Mouse (Mus musculus): Measurements from ENCODE around the gene Hyal3. TPM values are rescaled to one million over a fixed set of nuclear protein-coding genes. Genes with fewer than 3 reads are reported as not detected.

Gene Hyal3
- polyA plus RNA-seq, 1 experiment: 1.1 TPM

DNA sequence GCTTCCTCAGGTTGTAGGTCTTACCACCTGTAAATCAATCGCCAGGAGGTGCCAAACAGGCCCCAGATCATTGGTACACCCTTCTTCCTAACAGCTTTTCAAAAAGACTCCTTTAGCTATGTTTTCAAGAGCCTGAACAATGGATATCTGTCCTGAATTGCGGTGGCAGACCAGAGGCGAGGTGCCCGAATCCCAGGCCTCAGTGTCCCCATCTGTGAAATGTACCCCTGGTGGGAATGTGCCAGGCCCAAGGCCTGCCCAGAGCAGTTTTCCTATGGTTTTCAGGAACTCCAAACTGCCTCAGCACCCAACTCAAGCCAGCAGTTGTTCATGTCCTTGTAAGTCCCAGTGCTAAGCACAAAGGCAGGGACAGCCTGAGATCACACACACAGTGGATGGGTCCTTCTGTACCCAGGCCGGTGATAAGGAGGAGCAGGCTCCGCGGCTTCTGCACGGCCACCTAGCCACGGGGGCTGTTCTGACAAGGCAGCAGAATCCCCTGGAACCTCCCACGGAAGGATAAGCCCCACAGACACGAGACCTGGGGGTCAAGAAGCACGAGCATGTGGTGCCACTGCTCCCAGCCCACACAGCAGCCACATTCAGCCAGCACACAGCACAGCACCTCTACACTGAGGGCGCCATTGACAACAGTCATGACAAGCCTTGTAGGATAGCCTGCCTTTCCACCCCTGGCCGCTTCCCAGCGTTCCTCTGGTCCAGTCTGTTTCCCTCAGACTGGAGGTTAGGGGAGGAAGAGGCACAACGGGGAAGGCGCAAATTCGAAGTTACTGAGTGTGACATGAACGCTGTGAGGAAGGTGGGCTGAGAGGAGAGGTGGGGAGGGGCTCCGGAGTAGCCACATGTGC lies 47.0 kb downstream of the Hyal3 start:
- no peak overlapping the region; the same call in 1 of the 2 replicates for H3K27ac ChIP-seq (ENCODE audit: insufficient read depth, low read length)
- no peak for DNase-seq
- 52% methylated on average over 20 of the region's 20 CpGs for WGBS
- H3K4me3 ChIP-seq (replicated peaks; ENCODE audit: insufficient read depth, low read depth, low read length): no peak overlapping the region
- peaks cover 50% of the 10 kb centered on the region for H3K4me1 ChIP-seq (ENCODE audit: control insufficient read depth, insufficient read depth, low read length)
- H3K27me3 ChIP-seq (ENCODE audit: control insufficient read depth, insufficient read depth, low read length): no peaks in the 10 kb centered on the region
- no peak for TF ChIP-seq CTCF (IDR thresholded peaks at IDR 0.05; ENCODE audit: borderline replicate concordance, insufficient read depth, low read depth, low read length)
- TF ChIP-seq POLR2A (IDR thresholded peaks at IDR 0.05; ENCODE audit: borderline replicate concordance, insufficient read depth, low read length): no peak

DNA sequence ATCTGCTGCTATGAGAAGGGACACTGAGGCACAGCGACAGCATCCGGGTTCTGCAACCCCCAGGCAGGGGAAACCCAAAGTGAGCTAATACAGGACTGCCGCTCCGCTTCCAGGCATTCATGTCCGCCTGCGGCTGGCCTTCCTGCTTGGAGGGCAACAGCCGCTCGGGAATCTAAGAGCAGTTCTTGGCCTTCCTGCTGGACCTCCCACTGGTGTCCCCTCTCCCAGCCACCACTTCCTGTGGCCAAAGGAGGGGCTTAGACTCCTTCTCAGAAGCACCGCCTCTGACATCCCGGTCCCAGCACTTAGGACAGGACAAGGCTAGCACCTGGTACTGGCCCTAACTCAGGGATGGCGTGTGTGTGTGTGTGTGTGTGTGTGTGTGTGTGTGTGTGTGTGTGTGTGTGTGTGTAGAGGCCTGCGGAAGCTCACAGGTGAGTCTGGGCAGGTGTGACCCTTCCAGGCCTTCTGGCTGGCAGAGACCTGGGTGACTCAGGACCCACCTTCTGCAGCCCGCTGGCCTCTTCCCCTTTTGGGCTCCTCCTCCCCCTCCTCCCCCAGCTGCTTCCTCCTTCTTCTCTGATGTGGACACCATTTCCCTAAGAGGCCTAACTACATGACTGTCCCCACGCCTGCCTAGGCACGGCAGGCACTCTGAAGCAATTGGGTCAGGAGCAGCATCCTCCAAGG lies 48.2 kb downstream of the Hyal3 start:
- DNase-seq: no peak
- WGBS: 37% methylated on average over 14 of the region's 15 CpGs

DNA sequence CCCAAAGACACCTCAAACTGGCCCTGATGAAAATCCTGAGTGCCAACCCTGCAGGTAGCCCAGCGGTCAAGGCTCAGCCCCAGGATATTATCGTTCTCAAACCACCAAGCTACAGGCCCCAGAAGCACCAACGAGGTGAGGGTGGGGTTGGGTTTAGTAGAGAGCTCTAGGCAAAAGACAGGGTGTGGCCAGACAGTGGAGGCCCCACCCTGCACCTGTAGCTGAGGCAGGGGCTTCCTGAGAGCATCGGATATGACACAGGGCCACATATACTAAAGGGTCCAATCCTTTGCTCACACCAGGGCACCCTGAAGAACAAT lies 48.8 kb downstream of the Hyal3 start:
- no peak for TF ChIP-seq POLR2A (IDR thresholded peaks at IDR 0.05; ENCODE audit: borderline replicate concordance, insufficient read depth, low read length)
- no peak for TF ChIP-seq CTCF (IDR thresholded peaks at IDR 0.05; ENCODE audit: borderline replicate concordance, insufficient read depth, low read depth, low read length)
- no peak overlapping the region for H3K27ac ChIP-seq (ENCODE audit: insufficient read depth, low read length)
- 20% methylated on average over 4 of the region's 4 CpGs for WGBS
- peaks cover 51% of the 10 kb centered on the region for H3K4me1 ChIP-seq (ENCODE audit: control insufficient read depth, insufficient read depth, low read length)
- no peak overlapping the region for H3K4me3 ChIP-seq (replicated peaks; ENCODE audit: insufficient read depth, low read depth, low read length)
- DNase-seq: no peak
- no peaks in the 10 kb centered on the region for H3K27me3 ChIP-seq (ENCODE audit: control insufficient read depth, insufficient read depth, low read length)

More for the DNA sequence above, 48.2 kb downstream of the Hyal3 start:
- Histone ChIP-seq H3K27me3 (ENCODE audit: control insufficient read depth, insufficient read depth, low read length) (no peaks in the 10 kb centered on the region), H3K4me1 (ENCODE audit: control insufficient read depth, insufficient read depth, low read length) (peaks cover 51% of the 10 kb centered on the region), H3K27ac (ENCODE audit: insufficient read depth, low read length) (no peak overlapping the region), H3K4me3 (replicated peaks; ENCODE audit: insufficient read depth, low read depth, low read length) (no peak overlapping the region)
- no peak for TF ChIP-seq POLR2A (IDR thresholded peaks at IDR 0.05; ENCODE audit: borderline replicate concordance, insufficient read depth, low read length)
- TF ChIP-seq CTCF (IDR thresholded peaks at IDR 0.05; ENCODE audit: borderline replicate concordance, insufficient read depth, low read depth, low read length): no peak

DNA sequence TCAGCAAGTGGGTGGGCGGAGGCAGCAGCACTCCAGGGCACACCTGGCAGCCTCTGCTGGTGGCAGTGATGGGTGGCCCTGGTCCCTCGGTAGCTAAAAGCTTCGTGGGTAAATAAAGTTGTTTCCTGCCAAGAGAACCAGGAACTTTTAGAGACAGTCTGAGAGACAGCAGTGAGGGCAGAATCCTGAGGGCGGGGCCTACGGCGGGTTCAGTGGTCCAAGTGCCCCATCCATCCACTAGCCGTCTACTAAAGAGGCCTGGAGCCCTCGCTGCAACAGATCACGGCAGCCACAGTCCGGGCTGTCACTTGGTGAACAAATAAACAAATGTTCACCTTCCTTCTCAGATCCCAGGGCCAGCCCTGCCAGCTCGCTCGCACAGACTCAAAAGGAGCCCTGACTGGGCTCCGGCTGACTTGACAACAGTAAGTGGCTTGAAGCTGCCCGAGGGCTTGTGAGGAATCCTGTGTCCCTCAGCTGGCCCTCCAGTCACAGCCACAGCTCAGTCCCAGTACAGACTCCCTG lies 49.3 kb downstream of the Hyal3 start:
- no peaks in the 10 kb centered on the region for H3K27me3 ChIP-seq (ENCODE audit: control insufficient read depth, insufficient read depth, low read length)
- TF ChIP-seq CTCF (IDR thresholded peaks at IDR 0.05; ENCODE audit: borderline replicate concordance, insufficient read depth, low read depth, low read length) (no peak), POLR2A (IDR thresholded peaks at IDR 0.05; ENCODE audit: borderline replicate concordance, insufficient read depth, low read length) (no peak)
- H3K4me1 ChIP-seq (ENCODE audit: control insufficient read depth, insufficient read depth, low read length): peaks cover 45% of the 10 kb centered on the region
- 48% methylated on average over 14 of the region's 14 CpGs for WGBS
- no peak overlapping the region for H3K27ac ChIP-seq (ENCODE audit: insufficient read depth, low read length)
- no peak overlapping the region for H3K4me3 ChIP-seq (replicated peaks; ENCODE audit: insufficient read depth, low read depth, low read length)
- no peak for DNase-seq

DNA sequence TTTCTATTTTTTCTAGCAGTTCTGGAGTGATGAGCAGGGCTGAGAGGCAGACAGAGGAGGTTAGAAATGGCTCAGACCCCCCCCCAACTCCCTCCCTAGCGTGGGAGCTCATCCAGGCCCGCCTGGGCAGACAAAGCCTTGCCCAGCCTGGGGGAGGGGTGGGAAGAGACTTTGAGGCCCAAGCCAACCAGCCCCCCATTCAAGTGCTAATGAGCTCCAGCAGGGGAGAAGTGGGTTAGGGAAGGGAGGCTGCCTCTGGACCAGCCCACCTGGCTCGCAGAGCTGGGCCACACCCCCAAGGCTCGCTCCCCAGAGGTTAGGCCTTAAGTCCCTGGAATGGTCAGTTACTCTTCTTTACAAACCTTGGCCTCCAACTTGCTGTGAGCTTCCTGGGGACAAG lies 50.0 kb downstream of the Hyal3 start:
- peaks cover 41% of the 10 kb centered on the region for H3K4me1 ChIP-seq (ENCODE audit: control insufficient read depth, insufficient read depth, low read length)
- DNase-seq: peak; percentile 46 to 56
- no peak overlapping the region for H3K27ac ChIP-seq (ENCODE audit: insufficient read depth, low read length)
- TF ChIP-seq CTCF (IDR thresholded peaks at IDR 0.05; ENCODE audit: borderline replicate concordance, insufficient read depth, low read depth, low read length) (no peak), POLR2A (IDR thresholded peaks at IDR 0.05; ENCODE audit: borderline replicate concordance, insufficient read depth, low read length) (no peak)
- H3K4me3 ChIP-seq (replicated peaks; ENCODE audit: insufficient read depth, low read depth, low read length): no peak overlapping the region
- no peaks in the 10 kb centered on the region for H3K27me3 ChIP-seq (ENCODE audit: control insufficient read depth, insufficient read depth, low read length)
- WGBS: 62% methylated on average over 4 of the region's 4 CpGs

DNA sequence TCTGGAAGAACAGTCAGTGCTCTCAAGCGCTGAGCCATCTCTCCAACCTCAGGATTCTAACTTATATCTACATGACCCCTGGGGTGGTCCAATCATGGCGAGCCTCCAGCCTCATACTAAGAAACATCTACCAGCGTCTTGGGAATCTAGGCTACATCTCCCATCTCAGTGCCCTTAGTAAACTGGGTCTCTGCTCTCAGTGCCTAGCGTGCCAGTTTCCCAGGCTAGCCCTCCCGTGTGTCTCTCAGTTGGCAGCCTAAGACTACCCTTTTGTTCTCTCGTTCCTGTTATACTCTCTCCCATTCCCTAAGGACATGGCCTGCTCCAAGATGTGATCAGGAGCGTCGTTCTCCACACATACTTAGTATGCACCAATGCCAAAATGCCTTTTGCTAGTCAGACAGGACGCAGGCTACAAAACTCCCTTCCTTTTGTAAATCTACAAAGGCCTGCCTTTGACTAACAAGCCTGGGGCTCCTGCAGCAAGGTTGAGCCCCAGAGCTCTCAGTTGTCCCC lies 50.8 kb downstream of the Hyal3 start:
- TF ChIP-seq CTCF (IDR thresholded peaks at IDR 0.05; ENCODE audit: borderline replicate concordance, insufficient read depth, low read depth, low read length) (no peak), POLR2A (IDR thresholded peaks at IDR 0.05; ENCODE audit: borderline replicate concordance, insufficient read depth, low read length) (no peak)
- WGBS: 72% methylated on average over 9 of the region's 9 CpGs

DNA sequence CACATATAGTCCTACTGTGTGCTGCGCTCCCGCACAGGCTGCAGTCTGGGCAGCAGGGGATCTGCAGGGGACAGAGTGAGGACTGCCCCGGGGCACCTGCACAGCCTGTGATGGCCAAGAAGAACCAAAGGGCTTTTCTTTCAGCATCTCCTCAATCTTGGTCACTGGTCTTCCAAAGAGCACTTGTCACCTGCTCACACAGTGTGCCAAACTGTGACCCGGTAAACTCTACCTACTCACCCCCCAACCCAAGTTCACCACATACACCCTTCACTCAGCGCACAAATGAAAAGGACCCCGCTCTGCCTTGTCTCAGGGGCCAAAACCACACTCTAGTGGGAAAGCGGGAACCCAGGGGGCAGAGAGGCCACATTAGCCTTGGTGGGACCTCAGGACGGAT lies 51.2 kb downstream of the Hyal3 start:
- 80% methylated on average over 8 of the region's 8 CpGs for WGBS
- Histone ChIP-seq H3K4me3 (replicated peaks; ENCODE audit: insufficient read depth, low read depth, low read length) (no peak overlapping the region), H3K4me1 (ENCODE audit: control insufficient read depth, insufficient read depth, low read length) (peaks cover 31% of the 10 kb centered on the region), H3K27me3 (ENCODE audit: control insufficient read depth, insufficient read depth, low read length) (no peaks in the 10 kb centered on the region), H3K27ac (ENCODE audit: insufficient read depth, low read length) (no peak overlapping the region)
- TF ChIP-seq POLR2A (IDR thresholded peaks at IDR 0.05; ENCODE audit: borderline replicate concordance, insufficient read depth, low read length): no peak
- no peak for TF ChIP-seq CTCF (IDR thresholded peaks at IDR 0.05; ENCODE audit: borderline replicate concordance, insufficient read depth, low read depth, low read length)
- no peak for DNase-seq

More for the DNA sequence above, 50.8 kb downstream of the Hyal3 start:
- Histone ChIP-seq H3K4me3 (replicated peaks; ENCODE audit: insufficient read depth, low read depth, low read length) (no peak overlapping the region), H3K27me3 (ENCODE audit: control insufficient read depth, insufficient read depth, low read length) (no peaks in the 10 kb centered on the region), H3K4me1 (ENCODE audit: control insufficient read depth, insufficient read depth, low read length) (peaks cover 36% of the 10 kb centered on the region), H3K27ac (ENCODE audit: insufficient read depth, low read length) (no peak overlapping the region)
- DNase-seq: no peak
